Mouse (Mus musculus): ENCODE measurements around the gene Ncor2. TPM values are rescaled to one million over a fixed set of nuclear protein-coding genes. Genes with fewer than 3 reads are reported as not detected.

The Ncor2 gene
- 27.8 TPM for polyA plus RNA-seq (2014; fragmentation: Illumina TruSeq; extraction: RNeasy Lipid Tissue Mini Kit (QIAGEN cat#74804); ENCODE audit: insufficient read depth, low read depth, low replicate concordance)

DNA sequence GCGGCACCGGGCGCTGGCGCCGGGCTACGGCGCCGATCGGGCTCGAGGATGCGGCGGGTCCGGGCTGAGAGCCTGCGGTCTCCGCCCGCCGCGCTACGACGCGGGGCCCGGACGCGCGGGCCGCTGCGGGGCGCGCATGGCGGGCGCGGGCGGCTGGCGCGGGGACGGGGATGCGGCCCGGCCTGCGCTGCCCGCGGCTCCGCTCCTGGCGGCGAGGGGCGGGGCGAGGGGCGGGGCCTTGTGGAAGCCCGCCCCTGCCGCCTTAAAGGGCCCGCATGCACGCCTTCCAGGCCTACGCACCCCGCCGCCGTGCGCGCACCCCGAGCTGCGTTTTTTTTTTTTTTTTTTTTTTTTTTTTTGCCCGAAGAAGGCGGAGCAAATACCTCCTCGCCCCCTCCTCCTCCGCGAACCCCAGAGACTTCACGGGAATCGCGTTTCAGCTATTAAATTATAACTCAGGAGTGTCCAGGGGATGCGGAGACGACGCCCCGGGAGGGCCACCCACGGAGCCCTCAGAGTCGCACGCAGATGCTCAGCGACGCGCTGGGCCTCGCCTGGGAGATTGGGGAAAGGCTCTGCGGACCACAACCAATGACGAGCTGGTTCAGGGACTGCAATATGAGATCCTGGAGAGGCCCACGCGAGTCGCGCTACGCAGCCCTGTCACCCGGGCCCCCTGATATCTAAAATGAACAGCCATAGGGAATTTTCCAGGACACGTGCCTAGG, at the start of gene Ncor2:
Ncor2 (minus strand) TSS at position 213 of the 728 bp plus-strand sequence.

GRCm38 (mm10) chr5:125002969-125003872, 175.8 kb downstream of the Ncor2 start, which contains the start of gene Rflna:
Gene Rflna, plus strand, starts transcription at chr5:125003221.

Other genes with a start within 250 kb of the Ncor2 start
- 5.4 TPM for gene Rflna, start 176.0 kb downstream of the Ncor2 start, polyA plus RNA-seq (2014; fragmentation: Illumina TruSeq; extraction: RNeasy Lipid Tissue Mini Kit (QIAGEN cat#74804); ENCODE audit: insufficient read depth, low read depth, low replicate concordance)
- gene Scarb1, start 161.9 kb upstream of the Ncor2 start, polyA plus RNA-seq (2014; fragmentation: Illumina TruSeq; extraction: RNeasy Lipid Tissue Mini Kit (QIAGEN cat#74804); ENCODE audit: insufficient read depth, low read depth, low replicate concordance): 46.8 TPM
- 0.20 TPM for gene Gm10382, start 210.1 kb upstream of the Ncor2 start, polyA plus RNA-seq (2014; fragmentation: Illumina TruSeq; extraction: RNeasy Lipid Tissue Mini Kit (QIAGEN cat#74804); ENCODE audit: insufficient read depth, low read depth, low replicate concordance)
- 423 TPM for gene Ubc, start 211.0 kb upstream of the Ncor2 start, polyA plus RNA-seq (2014; fragmentation: Illumina TruSeq; extraction: RNeasy Lipid Tissue Mini Kit (QIAGEN cat#74804); ENCODE audit: insufficient read depth, low read depth, low replicate concordance)

All from lung, adult 10 weeks (tissue).